Mouse (Mus musculus): ENCODE data around the gene Shisa5.

Shisa5 gene

GRCm38 (mm10) chr9:109094553-109095136 is 56.3 kb downstream of the Shisa5 start:
- peak; percentile 66 to 79 for DNase-seq

- peak; percentile 79 to 88 for DNase-seq
Measured at GRCm38 (mm10) chr9:109095137-109095982, 57.0 kb downstream of the Shisa5 start, which contains the start of gene Plxnb1. Plxnb1 (plus strand) TSS chr9:109095389.

- DNase-seq: peak; percentile 32
Measured at GRCm38 (mm10) chr9:109096251-109096661, 57.9 kb downstream of the Shisa5 start.

- peak in 1 of 2 experiments; percentile 43 for DNase-seq
Measured at GRCm38 (mm10) chr9:109096856-109097255, 58.5 kb downstream of the Shisa5 start.

DNA sequence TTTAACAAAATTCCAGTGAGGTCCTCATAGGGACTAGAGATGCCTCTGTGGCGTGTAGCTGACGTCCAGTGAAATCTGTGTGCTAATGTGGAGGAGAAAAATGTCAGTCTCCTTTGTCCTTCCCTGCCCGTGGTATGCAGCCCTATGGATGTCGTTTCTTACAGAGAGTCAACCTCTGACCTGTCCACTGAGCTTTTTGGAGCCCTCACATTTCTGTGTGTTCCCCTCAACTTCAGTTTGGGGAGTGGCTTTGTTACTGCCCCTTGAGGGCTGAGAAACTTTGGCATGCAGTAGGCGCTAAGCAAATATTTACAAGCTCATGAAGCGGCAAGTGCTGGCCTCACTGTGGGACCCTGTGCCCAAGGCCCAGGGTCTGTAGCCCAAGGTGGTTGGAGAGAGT is 58.9 kb downstream of the Shisa5 start:
- DNase-seq: peak; percentile 41 to 50

- peak in 1 of 2 experiments; percentile 59 for DNase-seq
Measured at GRCm38 (mm10) chr9:109097831-109098230, 59.5 kb downstream of the Shisa5 start.

DNA sequence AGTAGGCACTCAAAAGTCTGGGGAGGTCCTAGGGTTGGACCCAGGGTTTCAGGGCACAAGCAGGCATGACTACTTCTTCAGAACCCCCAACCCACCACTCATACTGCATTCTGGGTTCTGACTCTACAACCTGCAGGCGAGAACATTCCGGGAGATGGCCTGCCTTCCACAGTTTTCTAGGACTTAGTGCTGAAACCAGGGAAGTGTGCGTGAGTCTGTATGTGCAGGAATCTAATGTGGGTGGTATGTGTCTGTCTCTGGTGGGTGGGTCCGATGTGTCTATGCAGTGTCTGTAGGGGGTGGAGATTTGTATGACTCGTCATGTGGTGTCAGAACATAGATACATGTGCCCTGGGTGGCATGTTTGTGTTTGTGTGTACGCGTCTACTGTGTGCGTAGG is 60.0 kb downstream of the Shisa5 start:
- DNase-seq: peak in 1 of 2 experiments; percentile 22

- DNase-seq: peak; percentile 79 to 86
Measured at GRCm38 (mm10) chr9:109098969-109099368, 60.6 kb downstream of the Shisa5 start.

- peak in 1 of 2 experiments; percentile 22 for DNase-seq
Measured at GRCm38 (mm10) chr9:109100307-109100928, 62.1 kb downstream of the Shisa5 start.

DNA sequence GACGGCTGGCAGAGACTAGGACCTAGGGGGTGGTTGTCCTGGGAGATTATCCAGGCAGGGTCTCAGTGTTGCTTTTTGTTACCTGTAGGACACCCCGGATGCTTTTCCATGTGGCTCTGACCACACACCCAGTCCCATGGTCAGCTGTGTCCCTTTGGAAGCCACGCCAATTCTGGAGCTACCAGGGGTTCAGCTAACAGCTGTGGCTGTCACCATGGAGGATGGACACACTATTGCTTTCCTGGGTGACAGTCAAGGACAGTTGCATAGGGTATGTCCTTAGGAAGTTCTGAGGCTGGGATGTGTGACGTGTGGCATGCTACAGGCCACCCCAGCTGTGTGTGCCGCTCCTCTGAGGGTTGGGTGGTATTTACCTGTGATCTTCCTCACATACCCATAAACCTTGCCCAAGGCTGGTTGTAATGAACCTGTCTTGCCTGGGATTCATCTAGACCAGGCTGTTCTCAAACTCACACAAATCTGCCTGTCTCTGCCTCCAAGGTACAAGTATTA is 63.6 kb downstream of the Shisa5 start:
- DNase-seq: peak in 1 of 2 experiments; percentile 16

- no peak for DNase-seq
Measured at GRCm38 (mm10) chr9:109102541-109102940, 64.2 kb downstream of the Shisa5 start.

DNA sequence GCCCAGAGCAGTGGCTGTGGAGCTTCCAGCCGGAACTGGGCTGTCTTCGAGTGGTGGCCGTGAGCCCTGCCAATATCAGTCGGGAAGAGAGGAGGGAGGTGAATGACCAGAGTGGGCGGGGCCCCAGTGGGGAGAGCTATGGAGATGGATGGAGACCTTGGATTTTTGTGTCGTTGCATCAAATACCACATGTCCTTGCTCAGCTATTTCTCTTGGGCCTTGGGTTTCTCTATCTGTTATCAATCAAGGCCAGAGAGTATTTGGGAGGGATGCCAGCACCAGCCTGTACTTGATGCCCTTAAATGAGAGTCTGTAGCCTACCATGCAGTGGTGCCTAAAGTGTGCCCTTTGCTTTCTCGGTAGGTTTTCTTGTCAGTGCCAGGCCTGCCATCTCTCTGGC is 64.9 kb downstream of the Shisa5 start:
- peak in 1 of 2 experiments; percentile 40 for DNase-seq

- peak in 1 of 2 experiments; percentile 20 for DNase-seq
Measured at GRCm38 (mm10) chr9:109104083-109104482, 65.7 kb downstream of the Shisa5 start.

- peak; percentile 38 to 64 for DNase-seq
Measured at GRCm38 (mm10) chr9:109105011-109105410, 66.6 kb downstream of the Shisa5 start.

- DNase-seq: no peak
Measured at GRCm38 (mm10) chr9:109105648-109106047, 67.3 kb downstream of the Shisa5 start.

- DNase-seq: no peak
Measured at GRCm38 (mm10) chr9:109107341-109107740, 69.0 kb downstream of the Shisa5 start.
